Mouse (Mus musculus) hematopoietic stem cell, adult 5-6 weeks (primary cell): ENCODE data around the gene 4930524B15Rik. TPM values are rescaled to one million over a fixed set of nuclear protein-coding genes. Genes with fewer than 3 reads are reported as not detected.
"Not testable (repeated sequence)": the region's sequence is repeated elsewhere in the genome, so short reads cannot be mapped to it uniquely, and the experiment has no call there.

Source experiments
- ATAC-seq, 2 experiments: fragments of 125-278 bp in 1 of 2; replicated peaks in 1 of 2; 2 replicates each; pipeline ENCODE4 v1.8.0; 2016 to 2017; ENCODE audit warnings: inconsistent platforms in 2 of 2, mild to moderate bottlenecking in 2 of 2, moderate number of reproducible peaks in 2 of 2, low read depth in 1 of 2, moderate TSS enrichment in 1 of 2; ENCODE audit not compliant: low FRiP score in 2 of 2, poor library complexity in 2 of 2, severe bottlenecking in 2 of 2, insufficient read depth in 1 of 2, low TSS enrichment in 1 of 2
- total RNA-seq: library from RNA; stranded (forward); fragments of 172-1452, 232-1000 nt; gene quantifications from 2 replicates; pipeline ENCODE4 v1.2.3, GENCODE M21; 2017

4930524B15Rik gene
- total RNA-seq, 1 experiment from 2014 or later: not detected

- ATAC-seq: not testable (repeated sequence)
Measured at GRCm38 (mm10) chr11:31980089-31980488, 14.7 kb downstream of the 4930524B15Rik start.

- no peak for ATAC-seq
Measured at GRCm38 (mm10) chr11:31981830-31982229, 16.4 kb downstream of the 4930524B15Rik start.

DNA sequence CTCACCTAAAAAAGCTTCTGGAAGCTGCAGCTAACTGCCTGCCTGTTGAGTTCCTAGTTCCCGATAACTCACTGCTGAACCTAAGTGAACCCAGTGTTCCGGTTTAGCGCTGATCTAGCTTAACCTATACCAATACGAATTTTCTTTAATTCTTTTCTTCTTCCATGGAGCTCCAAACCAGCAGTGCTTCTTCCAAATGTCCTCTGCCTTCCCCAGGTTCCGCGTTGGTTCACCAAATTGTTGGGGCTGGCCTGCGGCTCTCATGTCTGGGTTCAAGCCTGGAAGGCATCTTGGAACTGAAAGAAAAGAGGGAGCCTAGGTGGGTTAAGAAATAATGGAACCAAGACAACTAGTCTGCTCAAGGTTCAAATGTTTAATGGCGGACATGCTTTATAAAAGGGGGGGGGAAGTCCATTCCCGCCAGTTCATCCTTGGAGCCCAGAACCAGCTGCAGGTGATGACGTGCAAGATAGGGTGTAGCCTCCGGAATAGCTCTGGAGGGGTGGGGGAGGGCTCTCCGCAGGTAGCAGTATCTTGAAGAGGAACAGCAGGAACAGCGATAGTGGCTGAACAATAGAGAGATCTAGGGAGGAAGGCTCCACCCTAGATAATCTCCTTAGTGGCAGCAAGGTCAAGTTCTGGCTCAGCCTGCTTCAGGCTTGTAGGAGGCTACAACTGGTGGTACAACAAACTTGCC lies 17.0 kb downstream of the 4930524B15Rik start:
- not testable (repeated sequence) for ATAC-seq

GRCm38 (mm10) chr11:31983249-31983648 lies 17.9 kb downstream of the 4930524B15Rik start:
- no peak for ATAC-seq

- ATAC-seq: no peak
Measured at GRCm38 (mm10) chr11:31984786-31985185, 19.4 kb downstream of the 4930524B15Rik start.

DNA sequence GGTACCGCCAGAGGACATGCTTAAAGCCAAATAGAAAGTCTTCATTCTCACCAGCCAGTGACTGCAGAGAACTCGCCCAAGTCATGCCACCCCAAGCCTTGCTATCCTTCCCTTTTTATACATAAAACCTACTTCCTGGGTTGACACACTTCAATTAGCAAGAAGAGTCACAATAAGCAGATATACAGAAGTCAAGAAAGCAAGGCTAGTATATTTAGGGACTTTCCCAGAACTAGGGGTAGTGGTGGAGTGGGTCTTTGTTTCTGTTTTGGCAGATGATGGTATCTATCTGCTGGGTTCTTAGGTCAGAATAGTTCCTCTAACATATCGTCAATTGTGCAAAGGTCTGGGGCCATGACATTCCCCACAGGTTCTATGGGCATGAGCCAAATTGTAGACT lies 27.1 kb downstream of the 4930524B15Rik start:
- no peak for ATAC-seq

GRCm38 (mm10) chr11:31999716-32000115 lies 34.3 kb downstream of the 4930524B15Rik start:
- no peak for ATAC-seq

GRCm38 (mm10) chr11:32000281-32000680 lies 34.9 kb downstream of the 4930524B15Rik start, which contains the start of gene Nsg2:
Nsg2 (plus strand) TSS chr11:32000463.
- ATAC-seq: peak; percentile 96 to 97

- no peak for ATAC-seq
Measured at GRCm38 (mm10) chr11:32001181-32001910, 36.0 kb downstream of the 4930524B15Rik start.

GRCm38 (mm10) chr11:32002670-32003072 lies 37.3 kb downstream of the 4930524B15Rik start:
- ATAC-seq: no peak

- not testable (repeated sequence) for ATAC-seq
Measured at GRCm38 (mm10) chr11:32008049-32008448, 42.7 kb downstream of the 4930524B15Rik start.

DNA sequence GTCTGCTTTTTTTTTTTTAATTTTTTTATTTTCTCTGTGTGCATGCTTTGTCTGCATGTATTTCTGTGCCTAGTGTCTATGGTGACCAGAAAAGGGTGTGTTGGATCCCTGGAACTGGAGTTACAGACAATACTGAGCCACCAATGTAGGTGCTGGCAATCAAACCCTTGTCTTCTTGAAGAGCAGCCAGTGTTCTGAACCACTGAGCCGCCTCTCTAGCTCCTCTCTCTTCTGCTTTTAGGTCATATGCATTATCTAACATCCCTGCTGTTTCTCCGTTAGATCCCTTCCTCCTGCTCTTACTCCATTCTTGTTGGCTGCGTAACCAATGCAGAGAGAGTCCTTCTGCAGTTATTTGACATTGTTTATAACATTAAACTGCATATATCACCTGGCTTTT lies 43.5 kb downstream of the 4930524B15Rik start:
- no peak for ATAC-seq

DNA sequence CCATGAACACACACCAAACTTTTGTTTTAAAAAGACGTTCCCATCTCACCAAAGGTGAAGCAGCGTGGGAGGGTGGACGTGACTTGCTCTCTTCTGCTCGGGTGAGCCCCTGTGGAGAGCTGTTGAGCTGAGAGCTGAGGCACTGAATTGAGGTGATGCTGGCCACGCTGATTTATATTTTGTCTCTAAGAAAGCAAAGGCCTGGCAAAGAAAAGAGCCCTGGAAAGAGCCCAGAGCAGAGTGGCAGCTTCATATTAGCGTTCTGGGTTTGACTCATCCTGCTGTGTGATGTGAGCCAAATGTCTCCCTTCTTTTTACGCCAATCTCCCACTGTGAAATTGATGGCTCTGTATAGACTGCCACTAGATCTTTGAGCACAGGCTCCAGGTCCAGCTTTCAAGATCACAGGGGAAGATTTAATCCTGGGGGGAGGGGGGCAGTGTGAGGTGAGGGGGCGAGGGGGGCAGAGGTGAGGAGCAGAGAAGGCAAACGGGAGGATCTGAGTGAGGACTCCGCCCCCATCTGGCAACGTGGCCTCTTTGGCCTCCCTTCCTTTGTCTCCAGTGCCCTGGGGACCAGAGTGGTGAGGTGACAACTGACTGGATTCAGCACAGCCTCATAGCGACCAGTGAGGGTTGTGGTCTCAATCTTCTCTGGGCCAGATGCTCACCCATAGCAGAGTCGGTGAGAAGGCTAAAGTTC lies 44.7 kb downstream of the 4930524B15Rik start:
- ATAC-seq: no peak

DNA sequence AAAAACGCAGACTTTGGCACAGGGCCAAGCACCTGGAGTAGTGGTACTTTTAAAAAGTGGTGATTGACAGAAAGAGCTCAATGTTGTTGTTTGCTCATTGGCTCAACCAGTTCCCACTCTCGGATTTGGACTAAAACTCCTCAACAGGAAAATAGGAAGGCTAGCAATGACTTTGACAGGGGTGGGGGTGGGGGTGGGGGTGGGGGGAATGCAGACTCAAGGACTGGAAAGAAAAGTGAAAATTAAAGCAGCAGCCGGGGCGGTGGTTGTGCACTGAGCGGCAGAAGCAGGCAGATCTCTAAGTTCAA lies 45.2 kb downstream of the 4930524B15Rik start:
- ATAC-seq: no peak

GRCm38 (mm10) chr11:32011867-32012603 lies 46.6 kb downstream of the 4930524B15Rik start:
- peak; percentile 62 to 74; a peak in 3 of 4 replicates for ATAC-seq

DNA sequence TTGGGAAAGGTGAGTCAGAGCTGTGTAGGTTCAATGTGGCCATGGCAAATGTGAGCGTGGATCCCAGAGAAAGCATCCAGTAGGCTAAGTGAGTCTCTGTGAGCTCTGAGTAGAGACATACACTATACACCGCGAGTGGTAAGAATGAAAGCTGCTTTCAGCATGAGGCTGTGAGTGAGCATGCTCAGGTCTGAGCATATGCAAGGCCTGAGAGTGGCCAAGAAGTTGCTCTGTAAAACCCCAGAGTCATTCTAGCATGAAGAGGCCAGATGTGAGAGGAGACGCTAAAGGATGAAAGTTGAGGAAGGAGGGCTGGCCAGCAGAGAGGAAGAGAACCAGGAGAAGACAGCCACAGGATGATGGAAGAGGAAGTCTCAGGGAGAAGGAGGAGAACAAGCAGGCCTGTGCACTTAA lies 47.6 kb downstream of the 4930524B15Rik start:
- ATAC-seq: 0 out of 4 replicates have a peak, but pooled peaks of 1 of the 2 experiments have one; percentile 18

DNA sequence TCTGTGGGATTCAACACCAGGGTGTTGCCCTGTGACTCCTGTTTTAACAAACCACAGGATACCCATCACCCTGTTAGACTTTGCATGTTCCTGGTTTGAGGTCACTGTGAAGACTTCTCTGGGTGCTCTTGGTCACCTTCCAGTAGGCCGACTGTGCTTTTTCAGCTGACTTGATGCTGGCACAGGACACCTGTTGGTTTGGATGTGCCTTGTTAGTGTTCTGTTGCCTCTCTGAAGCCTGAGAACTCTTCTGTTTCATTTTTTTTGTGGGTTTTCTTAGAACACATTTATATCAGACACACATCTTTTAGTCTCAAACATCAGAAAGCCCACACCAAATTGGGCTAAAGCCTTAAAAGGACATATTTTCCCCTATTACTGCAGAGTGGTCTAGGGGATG lies 48.2 kb downstream of the 4930524B15Rik start:
- ATAC-seq: 0 out of 4 replicates have a peak, but pooled peaks of 1 of the 2 experiments have one; percentile 9
